Mouse (Mus musculus) 3T3-L1 (cell line): ENCODE data around the gene Coq4.

ENCODE experiments used
- DNase-seq: peaks from one replicate; pipeline ENCODE4 v3.0.0-alpha.2; 2015; ENCODE audit warnings: low read depth, low spot score

The Coq4 gene

DNA sequence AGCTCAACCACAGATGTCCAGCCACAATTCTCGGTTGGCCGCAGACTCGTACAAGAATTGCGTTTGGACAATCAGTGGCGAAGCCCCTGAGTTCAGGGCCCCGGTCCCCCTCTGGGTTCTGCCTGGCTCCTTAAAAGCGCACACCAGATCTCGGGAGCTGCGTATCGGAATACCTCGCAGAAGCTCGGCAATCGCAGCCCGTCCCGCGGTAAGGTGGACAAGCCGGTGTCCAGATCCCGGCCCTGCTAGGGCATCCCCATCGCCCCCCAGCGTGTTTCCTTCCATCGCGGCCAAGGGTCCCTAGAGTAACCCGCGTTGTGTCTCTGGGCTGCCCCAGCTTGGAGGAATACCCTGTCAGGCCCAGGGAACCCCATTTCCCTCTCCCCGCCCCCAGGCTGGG lies 58.3 kb downstream of the Coq4 start:
- no peak for DNase-seq

- DNase-seq = no peak
These were observed 59.0 kb downstream of the Coq4 start for GRCm38 (mm10) chr2:29846061-29846853.

GRCm38 (mm10) chr2:29846911-29847310 lies 59.6 kb downstream of the Coq4 start:
- DNase-seq = no peak
